Mouse (Mus musculus) gastrocnemius, postnatal 14 days (tissue): ENCODE measurements around the gene Abca15. TPM values are rescaled to one million over a fixed set of nuclear protein-coding genes. Genes with fewer than 3 reads are reported as not detected.
"Not testable (repeated sequence)": the region's sequence is repeated elsewhere in the genome, so short reads cannot be mapped to it uniquely, and the experiment has no call there.

Experiments used
- DNase-seq: peaks from one replicate; pipeline ENCODE4 v3.0.0; 2021; ENCODE audit warnings: mixed read lengths
- intact Hi-C: fragments of 180-260 bp; cut with DNase I; formaldehyde crosslinking; loops from one replicate; pipeline ENCODE4 v1.15.1; 2025; ENCODE audit warnings: low total_unique reads
- long read RNA-seq, 2 experiments: library from polyadenylated mRNA; stranded (forward); transcript quantifications; one replicate each; pipeline ENCODE4 v2.0.0; 2021
- total RNA-seq, 2 experiments: library from RNA; stranded (reverse); gene quantifications; 2 replicates each; pipeline ENCODE4 v1.2.3; 2021

The Abca15 gene
- total RNA-seq, result not detected
- long read RNA-seq, experiment 1, result 0 reads
- long read RNA-seq, experiment 2, result 0 reads

DNA sequence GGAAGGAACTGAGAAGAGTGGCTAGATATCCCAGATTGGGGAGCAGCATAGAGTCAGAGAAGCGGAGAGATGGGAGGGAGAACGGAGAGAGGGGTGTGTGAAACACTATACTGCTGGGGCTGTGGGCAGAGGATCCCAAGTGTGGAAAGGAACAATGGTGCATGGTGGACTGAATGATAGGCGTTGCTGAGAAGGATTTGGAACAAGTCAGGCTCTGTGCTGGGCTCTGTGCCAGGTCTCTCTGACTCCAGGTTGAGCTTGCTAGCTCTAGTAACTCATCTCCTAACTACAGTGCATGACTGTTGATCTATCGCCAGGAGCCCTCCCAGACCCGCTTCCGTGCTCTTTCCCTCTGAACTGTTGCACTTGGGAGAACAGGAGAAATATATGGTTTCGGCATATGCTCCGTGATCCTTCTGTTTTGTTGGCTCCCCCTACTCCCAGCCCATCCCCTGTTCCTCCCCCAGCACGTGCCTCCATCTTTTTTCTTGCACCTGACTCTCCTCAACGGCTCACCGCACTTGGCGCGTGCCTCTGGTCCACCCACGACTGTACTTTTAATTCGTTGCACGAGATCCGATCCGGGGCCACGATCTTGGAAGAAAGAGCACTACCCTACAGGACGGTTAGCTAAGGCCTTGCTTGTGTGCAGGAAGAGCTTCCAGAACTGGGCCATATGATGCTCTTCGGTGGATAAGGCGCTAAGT, at the start of gene Abca15:
TSS of gene Abca15 (plus strand) at position 584 of the 707 bp plus-strand sequence.
- intact Hi-C loops, result no loop called here
- DNase-seq, result peak; percentile 4

DNA sequence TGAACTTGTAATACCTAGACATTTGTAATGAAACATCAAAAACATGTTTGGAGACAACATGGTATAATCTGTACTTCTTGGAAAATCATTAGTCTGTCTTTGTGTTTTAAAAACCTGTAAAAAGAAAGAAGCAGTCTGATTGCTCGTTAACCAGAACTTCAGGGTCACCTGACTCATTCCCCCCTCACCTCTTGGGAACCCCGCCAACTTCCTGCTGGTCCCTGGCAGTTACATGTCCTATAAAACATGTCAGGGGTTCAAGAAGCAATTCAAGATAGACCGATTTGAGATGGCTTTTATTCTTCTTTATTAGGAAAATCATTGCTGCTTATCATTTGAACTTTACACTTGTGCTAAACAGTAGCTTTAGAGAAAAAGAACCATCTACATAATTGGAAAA, 43.2 kb upstream of the Abca15 start:
- intact Hi-C loops, result no loop called here
- DNase-seq, result no peak

DNA sequence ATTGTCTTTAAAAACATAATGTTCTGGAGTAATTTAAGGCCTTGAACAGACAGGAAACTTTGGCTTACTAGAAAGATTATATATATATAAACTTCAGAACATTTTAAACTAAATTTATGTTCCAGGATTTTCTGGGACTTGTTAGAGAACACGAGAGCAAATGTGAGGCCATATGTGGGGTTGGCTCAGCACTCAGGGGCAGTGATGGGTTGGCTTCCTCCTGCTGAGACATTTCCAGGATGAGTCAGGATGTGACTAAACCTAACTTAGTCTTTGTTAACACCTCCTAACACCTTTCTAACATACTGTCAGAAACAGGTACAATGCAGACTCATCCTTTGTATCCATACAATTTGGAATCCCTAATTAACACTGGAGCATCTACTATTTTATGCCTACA, 12.4 kb upstream of the Abca15 start:
- no peak for DNase-seq
- intact Hi-C loops, result no loop called here

DNA sequence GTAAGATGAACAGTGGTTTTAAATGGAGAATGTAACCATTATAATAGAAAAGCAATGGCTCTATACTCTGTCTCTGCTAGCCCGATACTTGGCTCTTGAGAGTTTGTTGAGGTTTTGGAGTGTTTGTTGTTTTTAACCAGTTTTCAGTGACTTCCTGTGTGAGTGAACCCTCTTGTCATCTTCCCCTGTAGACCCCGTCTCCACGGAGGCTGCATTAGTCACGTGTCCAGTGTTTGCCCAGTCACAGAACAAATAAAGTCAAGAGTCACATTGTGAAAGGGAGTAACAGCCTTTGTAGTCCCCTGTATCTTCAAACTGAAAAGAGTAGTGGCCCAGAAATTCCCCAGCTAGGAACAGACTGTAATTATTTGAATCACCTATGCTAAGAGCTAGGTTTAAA, 5.5 kb upstream of the Abca15 start:
- no peak for DNase-seq
- intact Hi-C loops, result no loop called here

DNA sequence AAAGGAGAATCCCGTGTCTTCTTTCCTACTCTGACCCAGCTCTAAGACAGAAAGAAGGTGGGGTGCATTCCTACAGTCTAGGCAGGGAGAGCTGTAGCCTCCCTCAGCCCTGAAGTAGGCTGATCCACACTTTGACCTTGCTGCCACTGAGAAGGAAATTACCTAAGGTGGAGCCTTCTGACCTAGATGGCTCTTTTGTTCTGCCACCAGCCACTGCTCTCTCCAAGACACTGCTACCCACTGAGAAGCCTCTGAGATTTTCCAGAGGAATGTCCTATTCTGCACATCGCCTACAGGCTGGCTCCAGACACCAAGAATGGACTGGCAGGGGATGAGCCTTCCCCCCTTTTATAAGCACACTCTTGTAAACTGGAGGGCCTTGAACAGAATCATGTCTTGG, 2.6 kb upstream of the Abca15 start:
- intact Hi-C loops, DNase-seq: not testable (repeated sequence)

DNA sequence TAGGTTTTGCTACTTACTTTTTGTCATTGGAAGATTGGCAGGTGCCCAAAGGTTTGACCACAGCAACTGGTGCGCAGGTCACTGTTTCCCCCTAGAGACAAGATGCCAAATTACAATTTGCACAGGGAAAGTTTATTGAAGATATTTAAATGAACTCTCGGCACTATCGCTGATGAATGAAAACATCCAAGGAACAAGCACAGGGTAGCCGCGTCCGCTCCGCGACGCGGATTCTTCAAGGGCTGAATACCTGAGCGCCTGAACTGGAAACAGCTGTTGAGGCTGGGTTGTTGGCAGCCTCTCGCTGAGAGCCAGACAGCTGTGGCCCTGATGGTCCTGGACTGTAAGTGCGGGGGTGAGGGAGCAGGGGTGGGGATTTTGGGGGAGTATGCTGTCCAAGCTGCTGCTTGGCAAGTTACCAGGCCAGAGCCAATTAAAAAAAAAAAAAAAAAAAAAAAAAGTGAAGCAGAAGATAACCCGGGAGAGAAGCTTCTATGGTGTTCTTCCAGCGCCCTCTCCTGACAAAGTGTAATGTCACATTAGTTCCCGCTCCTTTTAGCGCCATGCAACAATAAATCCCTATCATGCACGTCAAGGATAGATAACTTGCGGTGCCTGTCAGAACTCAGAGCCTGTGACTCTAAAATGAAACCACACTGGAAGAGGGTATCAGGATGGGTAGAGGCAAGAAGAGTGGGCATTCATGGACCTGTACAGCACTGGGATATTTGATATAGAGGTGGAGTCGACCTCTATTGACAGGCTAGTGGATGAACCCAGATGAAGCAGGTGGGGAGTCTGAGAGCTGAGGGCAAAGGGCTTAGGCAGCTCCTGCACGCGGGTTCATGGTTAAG, 1.0 kb upstream of the Abca15 start:
- DNase-seq, result peak; percentile 4

DNA sequence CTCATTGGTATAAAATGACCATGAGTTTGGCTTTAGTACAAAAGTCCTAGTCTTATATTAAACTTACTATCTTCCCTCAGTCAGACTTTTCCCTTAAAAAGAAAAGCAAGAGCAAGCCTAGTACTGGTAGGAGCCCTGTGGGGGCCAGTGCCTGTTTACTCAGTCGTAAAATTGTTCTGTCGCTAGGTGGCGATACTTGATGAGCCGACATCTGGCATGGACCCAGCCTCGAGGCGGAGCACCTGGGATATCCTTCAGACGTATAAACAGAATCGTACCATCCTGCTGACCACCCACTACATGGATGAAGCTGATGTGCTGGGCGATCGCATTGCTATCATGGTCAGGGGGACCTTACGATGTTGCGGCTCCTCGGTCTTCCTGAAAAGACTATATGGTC, 32.7 kb downstream of the Abca15 start:
- intact Hi-C loops, result no loop called here
- DNase-seq, result peak; percentile 4

More for the DNA sequence above, 1.0 kb upstream of the Abca15 start:
- intact Hi-C loops, result no loop called here

DNA sequence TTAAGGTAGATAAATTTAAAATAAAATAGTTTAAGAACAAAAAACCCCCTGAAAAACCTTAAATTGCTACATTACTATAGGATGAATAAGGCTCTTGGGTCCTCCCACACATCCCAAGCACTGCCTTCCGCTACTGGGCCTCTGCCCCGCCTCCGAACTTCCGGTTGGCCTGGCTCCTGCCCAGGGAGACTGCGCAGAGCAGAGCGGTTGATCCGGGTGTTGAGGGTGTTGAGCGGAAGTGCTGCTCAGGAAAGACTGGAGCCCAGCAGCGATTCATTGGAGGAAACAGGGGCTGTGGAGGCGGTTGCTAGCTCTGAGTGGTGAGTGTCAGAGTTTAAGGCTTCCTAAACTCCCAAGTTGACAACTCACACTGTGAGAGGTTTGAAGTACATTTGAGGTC, 81.0 kb downstream of the Abca15 start, which contains the start of gene Abca16:
TSS of gene Abca16 (plus strand) at position 201 of the 400 bp plus-strand sequence.
- DNase-seq, result no peak
- intact Hi-C loops, result no loop called here

DNA sequence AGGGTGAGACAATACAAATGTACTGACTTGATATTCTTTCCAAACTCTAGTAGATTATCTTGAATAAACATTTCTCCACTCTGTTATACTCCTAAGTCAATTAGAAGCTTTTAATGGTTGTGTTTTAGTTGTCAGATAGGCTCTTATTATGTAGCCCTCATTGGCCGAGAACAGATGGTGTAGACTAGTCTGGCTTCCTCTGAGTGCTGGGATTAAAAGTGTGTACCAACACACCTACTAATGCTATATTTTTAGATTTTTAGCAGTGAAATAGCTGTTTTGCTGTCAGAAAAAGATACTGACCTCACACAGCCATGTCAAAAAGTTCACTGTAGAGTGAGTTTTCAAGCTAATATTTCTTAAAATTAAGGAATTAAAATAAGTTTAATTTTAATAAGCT, 83.9 kb downstream of the Abca15 start:
- DNase-seq, result no peak
- intact Hi-C loops, result no loop called here

DNA sequence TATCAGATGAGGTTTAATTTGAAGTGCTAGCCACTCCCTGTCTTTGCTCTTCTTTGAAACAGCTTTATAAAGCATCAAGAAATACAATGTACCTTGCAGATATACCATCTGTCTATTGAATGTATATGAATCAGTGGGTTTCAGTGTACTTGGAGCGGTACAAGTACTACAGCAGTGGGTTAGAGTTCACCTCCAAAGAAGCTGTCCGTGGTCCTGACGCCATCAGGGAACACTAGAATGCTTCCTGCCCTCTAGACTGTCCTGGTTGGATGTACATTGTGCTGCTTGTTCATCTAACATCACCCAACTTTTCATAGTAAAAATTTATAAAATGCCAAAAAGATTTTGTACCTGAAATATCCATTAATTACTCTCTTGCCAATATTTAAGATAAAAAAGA, 98.2 kb downstream of the Abca15 start:
- intact Hi-C loops, result no loop called here
- no peak for DNase-seq

DNA sequence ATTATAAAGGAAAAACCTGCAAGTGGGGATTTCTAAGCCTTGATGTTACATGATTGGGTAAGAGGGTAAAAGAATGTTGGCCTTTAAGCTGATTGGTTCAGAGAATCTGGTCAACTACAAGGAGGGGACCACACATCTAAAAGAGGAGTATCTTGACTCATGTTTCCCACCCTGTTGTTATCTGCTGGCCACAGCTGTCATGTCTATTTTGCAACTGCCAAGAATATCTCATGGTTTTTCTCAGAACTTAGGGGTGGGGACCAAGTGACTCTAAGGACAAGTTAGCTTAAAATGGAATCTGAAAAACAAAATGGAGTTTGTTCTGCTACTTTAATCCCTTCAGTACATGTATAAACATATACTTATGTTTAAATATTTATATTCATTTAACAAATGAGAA, 103.0 kb downstream of the Abca15 start:
- DNase-seq, result no peak
- intact Hi-C loops, result no loop called here

Other genes with a start within 250 kb of the Abca15 start
- gene Dnah3, start 233.4 kb upstream of the Abca15 start, total RNA-seq, result not detected
- 1 to 10 TPM; 8.1 to 8.2 TPM for gene Tmem159, start 226.3 kb upstream of the Abca15 start, total RNA-seq
- under 1 TPM; 0.51 to 0.84 TPM for gene Zp2, start 183.4 kb upstream of the Abca15 start, total RNA-seq
- gene Anks4b, start 154.8 kb upstream of the Abca15 start, total RNA-seq, result under 1 TPM in 1 of 2 experiments, not detected in 1; 0.04 TPM
- gene Crym, start 126.6 kb upstream of the Abca15 start, total RNA-seq, result 1 to 10 TPM; 8.5 to 9.5 TPM
- not detected for gene Abca14, start 124.7 kb upstream of the Abca15 start, total RNA-seq
- gene Abca16, start 81.0 kb downstream of the Abca15 start, total RNA-seq, result not detected